Mouse (Mus musculus): ENCODE results near the gene Cd274. TPM values are rescaled to one million over a fixed set of nuclear protein-coding genes. Genes with fewer than 3 reads are reported as not detected.
A peak's percentile ranks its signal among the peaks of the same experiment; 100 is the strongest.

Gene Cd274
- 3.5 and 4.2 TPM in 2 replicates for polyA plus RNA-seq (2011; ENCODE audit: insufficient read depth, insufficient read length, low read depth, missing spikeins)

DNA sequence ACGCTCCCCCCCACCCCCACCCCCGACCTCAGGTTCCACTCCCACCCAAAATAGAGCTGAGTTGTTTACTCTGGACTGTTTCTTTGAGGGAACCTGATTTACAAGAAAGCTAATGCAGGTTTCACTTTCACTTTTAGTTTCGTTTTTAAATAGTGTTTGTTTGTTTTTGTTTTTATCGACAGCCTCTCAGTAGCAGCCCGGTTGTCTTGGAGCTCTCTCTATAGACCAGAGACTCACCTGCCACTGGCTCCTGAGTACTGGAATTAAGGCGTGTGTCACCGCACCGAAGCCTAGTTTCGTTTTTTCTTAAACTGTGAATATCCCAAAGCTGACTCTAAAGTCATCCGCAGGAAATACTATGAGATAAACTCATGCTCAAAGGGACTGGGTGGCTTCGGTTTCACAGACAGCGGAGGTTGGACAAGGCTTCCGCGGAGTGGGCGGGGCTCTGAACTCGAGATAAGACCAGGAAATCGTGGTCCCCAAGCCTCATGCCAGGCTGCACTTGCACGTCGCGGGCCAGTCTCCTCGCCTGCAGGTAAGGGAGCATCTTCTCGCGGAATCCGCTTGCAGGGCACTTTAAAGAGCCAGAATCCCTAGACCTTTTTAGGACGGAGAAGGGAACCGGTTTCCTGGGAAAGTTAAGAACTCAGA, at the start of gene Cd274, which contains the start of gene Plgrkt:
TSS of gene Cd274 (plus strand) at position 487 of the 654 bp plus-strand sequence.
TSS of gene Plgrkt (minus strand) at position 422 of the 654 bp plus-strand sequence.
- H3K27ac ChIP-seq (ENCODE audit: insufficient read depth, low read length) = no peak within 1 kb of the TSS
- TF ChIP-seq CTCF (IDR thresholded peaks at IDR 0.05; ENCODE audit: low read depth, low read length) (no peak), POLR2A (IDR thresholded peaks at IDR 0.05; ENCODE audit: insufficient read depth, low read length) (no peak), EP300 (IDR thresholded peaks at IDR 0.05; ENCODE audit: insufficient read depth, low read depth, low read length) (no peak)
- H3K9ac ChIP-seq (ENCODE audit: low read depth, poor library complexity, severe bottlenecking) = no peak within 1 kb of the TSS
- peak within 1 kb of the TSS; percentile 4 for H3K4me3 ChIP-seq (ENCODE audit: low read depth, low read length)
- H3K4me1 ChIP-seq (ENCODE audit: control insufficient read depth, insufficient read depth, low read length) = no peaks in the 10 kb centered on the region
- no peaks in the 10 kb centered on the region for H3K36me3 ChIP-seq (ENCODE audit: control insufficient read depth, insufficient read depth, low read length, poor library complexity, severe bottlenecking)
- H3K27me3 ChIP-seq (ENCODE audit: control insufficient read depth, insufficient read depth, low read length, poor library complexity, severe bottlenecking) = no peaks in the 10 kb centered on the region; the same call in 1 of the 2 replicates
- H3K9me3 ChIP-seq (replicated peaks; ENCODE audit: control insufficient read depth, insufficient read depth, low read length, poor library complexity, severe bottlenecking) = no peaks in the 10 kb centered on the region

DNA sequence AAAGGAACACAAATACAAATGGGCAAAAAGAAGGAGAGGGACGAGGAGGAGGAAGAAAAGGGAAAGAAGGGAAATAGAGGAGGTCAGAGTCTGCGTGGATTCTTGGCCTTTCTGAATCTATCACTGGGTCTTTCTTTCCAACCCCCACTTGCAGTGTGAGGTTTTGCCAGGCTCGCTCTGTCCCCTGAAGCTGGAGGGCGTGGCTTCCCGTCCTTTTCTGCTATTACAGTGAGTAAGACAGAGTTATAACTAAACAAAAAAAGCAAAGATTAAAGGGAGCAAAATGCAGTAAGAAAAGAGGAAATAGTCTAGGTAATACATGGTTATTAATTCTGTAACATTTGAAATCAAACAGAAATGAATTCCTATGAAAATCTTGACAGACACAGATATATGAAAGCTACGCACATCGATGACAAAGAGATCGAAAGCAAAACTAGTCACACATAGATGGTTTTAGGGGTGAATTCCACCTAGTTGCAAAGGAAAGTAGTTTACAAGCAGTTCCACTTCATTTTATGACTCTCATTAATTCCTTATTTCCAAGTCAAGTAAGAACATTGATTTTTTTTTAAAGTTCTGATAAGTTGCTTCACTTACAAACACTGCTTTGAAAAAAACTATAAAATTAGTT, 43.7 kb upstream of the Cd274 start:
- H3K27me3 ChIP-seq (ENCODE audit: control insufficient read depth, insufficient read depth, low read length, poor library complexity, severe bottlenecking) = no peaks in the 10 kb centered on the region
- H3K36me3 ChIP-seq (ENCODE audit: control insufficient read depth, insufficient read depth, low read length, poor library complexity, severe bottlenecking) = no peaks in the 10 kb centered on the region
- TF ChIP-seq CTCF (IDR thresholded peaks at IDR 0.05; ENCODE audit: low read depth, low read length) = no peak
- no peak for TF ChIP-seq EP300 (IDR thresholded peaks at IDR 0.05; ENCODE audit: insufficient read depth, low read depth, low read length)
- no peaks in the 10 kb centered on the region for H3K9me3 ChIP-seq (replicated peaks; ENCODE audit: control insufficient read depth, insufficient read depth, low read length, poor library complexity, severe bottlenecking)
- H3K9ac ChIP-seq (ENCODE audit: low read depth, poor library complexity, severe bottlenecking) = no peak overlapping the region
- H3K27ac ChIP-seq (ENCODE audit: insufficient read depth, low read length) = no peak overlapping the region
- no peaks in the 10 kb centered on the region for H3K4me1 ChIP-seq (ENCODE audit: control insufficient read depth, insufficient read depth, low read length)
- H3K4me3 ChIP-seq (ENCODE audit: low read depth, low read length) = no peak overlapping the region

DNA sequence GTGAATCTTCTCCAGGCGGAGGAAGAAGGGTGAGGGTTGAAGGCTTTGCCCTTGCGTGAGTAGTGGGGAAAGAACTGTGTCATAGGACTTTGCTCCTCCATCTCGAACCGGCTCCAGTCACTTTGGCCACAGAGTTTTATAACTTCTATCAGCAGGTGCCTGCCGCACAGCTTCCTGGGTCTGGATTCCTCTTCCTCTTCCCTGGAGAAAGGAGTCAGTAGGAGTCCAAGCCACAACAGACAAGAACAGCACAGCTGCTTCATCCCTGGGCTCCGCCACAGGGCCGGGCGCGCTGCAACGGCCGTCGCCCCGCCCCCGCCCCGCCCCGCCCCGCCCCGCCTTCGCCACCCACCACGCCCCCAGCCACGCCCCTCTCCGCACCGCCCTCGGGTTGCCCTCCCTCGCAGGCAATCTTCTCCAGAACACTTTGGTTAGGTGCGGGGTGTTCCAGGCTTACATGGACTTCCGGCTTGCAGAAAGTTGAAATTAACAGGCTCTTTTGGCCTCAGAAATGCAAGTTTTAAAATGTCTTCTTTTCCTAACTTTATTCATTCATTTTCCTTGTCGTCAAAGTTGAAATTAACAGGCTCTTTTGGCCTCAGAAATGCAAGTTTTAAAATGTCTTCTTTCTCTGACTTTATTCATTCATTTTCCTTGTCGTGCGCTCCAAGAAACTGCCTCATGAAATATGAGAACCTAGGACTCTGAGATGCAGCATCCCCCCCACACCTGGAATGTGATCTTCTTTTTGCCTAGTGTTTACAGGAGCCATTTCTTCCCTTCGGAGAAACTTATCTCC, 42.0 kb upstream of the Cd274 start, which contains the start of gene Insl6:
TSS of gene Insl6 (minus strand) at position 304 of the 799 bp plus-strand sequence.
- Histone ChIP-seq H3K27me3 (ENCODE audit: control insufficient read depth, insufficient read depth, low read length, poor library complexity, severe bottlenecking) (no peaks in the 10 kb centered on the region), H3K9me3 (replicated peaks; ENCODE audit: control insufficient read depth, insufficient read depth, low read length, poor library complexity, severe bottlenecking) (no peaks in the 10 kb centered on the region), H3K9ac (ENCODE audit: low read depth, poor library complexity, severe bottlenecking) (peak within 1 kb of the TSS; percentile 61; the same call in 1 of the 2 replicates), H3K4me1 (ENCODE audit: control insufficient read depth, insufficient read depth, low read length) (no peaks in the 10 kb centered on the region), H3K27ac (ENCODE audit: insufficient read depth, low read length) (no peak within 1 kb of the TSS), H3K36me3 (ENCODE audit: control insufficient read depth, insufficient read depth, low read length, poor library complexity, severe bottlenecking) (no peaks in the 10 kb centered on the region), H3K4me3 (ENCODE audit: low read depth, low read length) (peak within 1 kb of the TSS; percentile 44)
- TF ChIP-seq EP300 (IDR thresholded peaks at IDR 0.05; ENCODE audit: insufficient read depth, low read depth, low read length) = no peak
- no peak for TF ChIP-seq CTCF (IDR thresholded peaks at IDR 0.05; ENCODE audit: low read depth, low read length)
- peak; percentile 64 for TF ChIP-seq POLR2A (IDR thresholded peaks at IDR 0.05; ENCODE audit: insufficient read depth, low read length)

DNA sequence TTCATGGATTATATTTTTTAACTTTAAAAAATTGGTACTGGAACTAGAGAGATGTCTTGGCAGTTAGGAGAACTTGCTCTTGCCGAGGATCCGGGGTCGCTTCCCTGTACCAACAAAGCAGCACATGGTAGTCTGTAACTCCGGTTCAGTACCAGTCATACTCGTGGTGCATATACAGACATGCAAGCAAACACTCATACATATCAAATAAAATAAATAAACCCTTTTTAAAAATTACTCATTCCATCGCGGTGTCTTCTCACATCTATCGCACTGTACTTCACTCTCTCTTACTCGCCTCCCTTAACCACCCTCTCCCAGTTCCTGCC, 41.4 kb upstream of the Cd274 start:
- TF ChIP-seq POLR2A (IDR thresholded peaks at IDR 0.05; ENCODE audit: insufficient read depth, low read length) = no peak
- TF ChIP-seq EP300 (IDR thresholded peaks at IDR 0.05; ENCODE audit: insufficient read depth, low read depth, low read length) = no peak
- no peak for TF ChIP-seq CTCF (IDR thresholded peaks at IDR 0.05; ENCODE audit: low read depth, low read length)

DNA sequence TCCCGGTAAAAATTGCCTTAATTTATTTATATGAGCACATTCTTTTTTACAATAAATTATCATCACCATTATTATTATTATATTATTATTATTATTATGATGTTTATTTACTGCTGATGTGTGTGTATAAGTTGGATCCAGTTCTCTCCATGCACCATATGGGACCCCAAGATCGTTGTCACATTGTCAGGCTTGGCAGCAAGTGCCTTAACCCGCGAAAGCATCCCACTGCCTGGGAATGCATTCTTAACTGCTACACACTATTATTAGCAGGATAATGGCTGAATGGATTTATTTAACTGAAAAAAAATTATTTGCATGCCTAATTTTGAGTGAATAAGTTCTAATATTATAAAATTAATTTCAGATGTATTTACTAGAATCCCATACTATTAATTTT, 40.9 kb upstream of the Cd274 start:
- Histone ChIP-seq H3K36me3 (ENCODE audit: control insufficient read depth, insufficient read depth, low read length, poor library complexity, severe bottlenecking) (no peaks in the 10 kb centered on the region), H3K4me3 (ENCODE audit: low read depth, low read length) (no peak overlapping the region), H3K27me3 (ENCODE audit: control insufficient read depth, insufficient read depth, low read length, poor library complexity, severe bottlenecking) (no peaks in the 10 kb centered on the region), H3K27ac (ENCODE audit: insufficient read depth, low read length) (no peak overlapping the region), H3K4me1 (ENCODE audit: control insufficient read depth, insufficient read depth, low read length) (no peaks in the 10 kb centered on the region), H3K9me3 (replicated peaks; ENCODE audit: control insufficient read depth, insufficient read depth, low read length, poor library complexity, severe bottlenecking) (no peaks in the 10 kb centered on the region), H3K9ac (ENCODE audit: low read depth, poor library complexity, severe bottlenecking) (no peak overlapping the region)
- TF ChIP-seq EP300 (IDR thresholded peaks at IDR 0.05; ENCODE audit: insufficient read depth, low read depth, low read length) (no peak), CTCF (IDR thresholded peaks at IDR 0.05; ENCODE audit: low read depth, low read length) (no peak), POLR2A (IDR thresholded peaks at IDR 0.05; ENCODE audit: insufficient read depth, low read length) (no peak)

More for the DNA sequence above, 41.4 kb upstream of the Cd274 start:
- Histone ChIP-seq H3K4me3 (ENCODE audit: low read depth, low read length) (no peak overlapping the region), H3K9me3 (replicated peaks; ENCODE audit: control insufficient read depth, insufficient read depth, low read length, poor library complexity, severe bottlenecking) (no peaks in the 10 kb centered on the region), H3K36me3 (ENCODE audit: control insufficient read depth, insufficient read depth, low read length, poor library complexity, severe bottlenecking) (no peaks in the 10 kb centered on the region), H3K27me3 (ENCODE audit: control insufficient read depth, insufficient read depth, low read length, poor library complexity, severe bottlenecking) (no peaks in the 10 kb centered on the region), H3K27ac (ENCODE audit: insufficient read depth, low read length) (no peak overlapping the region), H3K9ac (ENCODE audit: low read depth, poor library complexity, severe bottlenecking) (peak overlapping the region; percentile 61; the same call in 1 of the 2 replicates), H3K4me1 (ENCODE audit: control insufficient read depth, insufficient read depth, low read length) (no peaks in the 10 kb centered on the region)

Measured in ES-Bruce4 (cell line).